Mouse (Mus musculus): ENCODE measurements at regions not wholly inside any gene's neighbourhood (a gene's known extent, or its start where the extent isn't known, plus 50 kb on each side); places are given as distances from the start of the nearest gene placed in this dataset.

GRCm38 (mm10) chr4:11903861-11904260 lies 77.2 kb downstream of the Gm10604 start:
- H3K9me3 ChIP-seq (ENCODE audit: control insufficient read depth, low read length): no peaks in the 10 kb centered on the region
- H3K27me3 ChIP-seq (replicated peaks; ENCODE audit: control insufficient read depth, insufficient read depth, low read length): no peaks in the 10 kb centered on the region
- no peak overlapping the region for H3K9ac ChIP-seq (ENCODE audit: low read depth, low read length)
- H3K4me3 ChIP-seq (ENCODE audit: low read length): no peak overlapping the region
- ATAC-seq: no peak
- no peak overlapping the region for H3K4me2 ChIP-seq (ENCODE audit: low read depth, low read length)
- no peaks in the 10 kb centered on the region for H3K36me3 ChIP-seq (ENCODE audit: control insufficient read depth, insufficient read depth, low read length)
- H3K4me1 ChIP-seq (ENCODE audit: control insufficient read depth, insufficient read depth, low read length): no peaks in the 10 kb centered on the region; the same call in 1 of the 2 replicates
- H3K27ac ChIP-seq (ENCODE audit: low read length): no peak overlapping the region
- 100% methylated on average over 1 of the region's 1 CpGs for WGBS

- no peaks in the 10 kb centered on the region for H3K27me3 ChIP-seq (replicated peaks; ENCODE audit: control insufficient read depth, insufficient read depth, low read length)
- no peak overlapping the region for H3K9ac ChIP-seq (ENCODE audit: low read depth, low read length)
- H3K4me3 ChIP-seq (ENCODE audit: low read length): no peak overlapping the region
- no peaks in the 10 kb centered on the region for H3K9me3 ChIP-seq (ENCODE audit: control insufficient read depth, low read length)
- H3K4me2 ChIP-seq (ENCODE audit: low read depth, low read length): no peak overlapping the region
- ATAC-seq: no peak
- H3K27ac ChIP-seq (ENCODE audit: low read length): no peak overlapping the region
- 94% methylated on average over 5 of the region's 5 CpGs for WGBS
- no peaks in the 10 kb centered on the region; the same call in 1 of the 2 replicates for H3K4me1 ChIP-seq (ENCODE audit: control insufficient read depth, insufficient read depth, low read length)
- no peaks in the 10 kb centered on the region for H3K36me3 ChIP-seq (ENCODE audit: control insufficient read depth, insufficient read depth, low read length)
Measured at GRCm38 (mm10) chr4:11903401-11903800, 77.7 kb downstream of the Gm10604 start.

GRCm38 (mm10) chr4:11899979-11900624 lies 81.0 kb downstream of the Gm10604 start:
- peak; percentile 72 for ATAC-seq
- H3K27ac ChIP-seq (ENCODE audit: low read length): no peak overlapping the region
- H3K9ac ChIP-seq (ENCODE audit: low read depth, low read length): no peak overlapping the region
- no peak overlapping the region for H3K4me3 ChIP-seq (ENCODE audit: low read length)
- WGBS: 10% methylated on average over 10 of the region's 10 CpGs
- H3K4me2 ChIP-seq (ENCODE audit: low read depth, low read length): no peak overlapping the region
- no peaks in the 10 kb centered on the region for H3K9me3 ChIP-seq (ENCODE audit: control insufficient read depth, low read length)
- H3K4me1 ChIP-seq (ENCODE audit: control insufficient read depth, insufficient read depth, low read length): no peaks in the 10 kb centered on the region; the same call in 1 of the 2 replicates
- H3K27me3 ChIP-seq (replicated peaks; ENCODE audit: control insufficient read depth, insufficient read depth, low read length): no peaks in the 10 kb centered on the region
- no peaks in the 10 kb centered on the region for H3K36me3 ChIP-seq (ENCODE audit: control insufficient read depth, insufficient read depth, low read length)

- H3K27me3 ChIP-seq (replicated peaks; ENCODE audit: control insufficient read depth, insufficient read depth, low read length): no peaks in the 10 kb centered on the region
- H3K36me3 ChIP-seq (ENCODE audit: control insufficient read depth, insufficient read depth, low read length): no peaks in the 10 kb centered on the region
- no peak overlapping the region for H3K27ac ChIP-seq (ENCODE audit: low read length)
- H3K9me3 ChIP-seq (ENCODE audit: control insufficient read depth, low read length): no peaks in the 10 kb centered on the region
- H3K4me3 ChIP-seq (ENCODE audit: low read length): no peak overlapping the region
- H3K9ac ChIP-seq (ENCODE audit: low read depth, low read length): no peak overlapping the region
- ATAC-seq: no peak
- no peak overlapping the region for H3K4me2 ChIP-seq (ENCODE audit: low read depth, low read length)
- no peaks in the 10 kb centered on the region; the same call in 1 of the 2 replicates for H3K4me1 ChIP-seq (ENCODE audit: control insufficient read depth, insufficient read depth, low read length)
Measured at GRCm38 (mm10) chr4:11897231-11897630, 83.8 kb downstream of the Gm10604 start.

GRCm38 (mm10) chr4:11895857-11896825 lies 84.9 kb downstream of the Gm10604 start:
- Histone ChIP-seq H3K27ac (ENCODE audit: low read length) (no peak overlapping the region), H3K9ac (ENCODE audit: low read depth, low read length) (no peak overlapping the region), H3K4me3 (ENCODE audit: low read length) (no peak overlapping the region), H3K4me1 (ENCODE audit: control insufficient read depth, insufficient read depth, low read length) (no peaks in the 10 kb centered on the region; the same call in 1 of the 2 replicates), H3K9me3 (ENCODE audit: control insufficient read depth, low read length) (no peaks in the 10 kb centered on the region), H3K4me2 (ENCODE audit: low read depth, low read length) (no peak overlapping the region), H3K27me3 (replicated peaks; ENCODE audit: control insufficient read depth, insufficient read depth, low read length) (no peaks in the 10 kb centered on the region), H3K36me3 (ENCODE audit: control insufficient read depth, insufficient read depth, low read length) (no peaks in the 10 kb centered on the region)
- no peak for ATAC-seq
- WGBS: 72% methylated on average over 6 of the region's 6 CpGs

GRCm38 (mm10) chr4:11893560-11894205 lies 87.4 kb downstream of the Gm10604 start:
- no peak for ATAC-seq
- 78% methylated on average over 9 of the region's 9 CpGs for WGBS

GRCm38 (mm10) chr4:11889039-11889600 lies 91.9 kb downstream of the Gm10604 start:
- WGBS: 69% methylated on average over 6 of the region's 6 CpGs
- H3K9me3 ChIP-seq (ENCODE audit: control insufficient read depth, low read length): no peaks in the 10 kb centered on the region
- no peak overlapping the region for H3K9ac ChIP-seq (ENCODE audit: low read depth, low read length)

More at GRCm38 (mm10) chr4:11893560-11894205, 87.4 kb downstream of the Gm10604 start:
- Histone ChIP-seq H3K9me3 (ENCODE audit: control insufficient read depth, low read length) (no peaks in the 10 kb centered on the region), H3K27me3 (replicated peaks; ENCODE audit: control insufficient read depth, insufficient read depth, low read length) (no peaks in the 10 kb centered on the region), H3K27ac (ENCODE audit: low read length) (no peak overlapping the region), H3K36me3 (ENCODE audit: control insufficient read depth, insufficient read depth, low read length) (no peaks in the 10 kb centered on the region), H3K4me2 (ENCODE audit: low read depth, low read length) (no peak overlapping the region), H3K4me1 (ENCODE audit: control insufficient read depth, insufficient read depth, low read length) (no peaks in the 10 kb centered on the region), H3K4me3 (ENCODE audit: low read length) (no peak overlapping the region), H3K9ac (ENCODE audit: low read depth, low read length) (no peak overlapping the region)

GRCm38 (mm10) chr4:11887377-11887776 lies 93.7 kb downstream of the Gm10604 start:
- H3K27ac ChIP-seq (ENCODE audit: low read length): no peak overlapping the region
- H3K4me3 ChIP-seq (ENCODE audit: low read length): no peak overlapping the region
- 13% methylated on average over 1 of the region's 1 CpGs for WGBS
- no peak overlapping the region for H3K4me2 ChIP-seq (ENCODE audit: low read depth, low read length)
- no peaks in the 10 kb centered on the region for H3K9me3 ChIP-seq (ENCODE audit: control insufficient read depth, low read length)
- H3K4me1 ChIP-seq (ENCODE audit: control insufficient read depth, insufficient read depth, low read length): peaks cover 6% of the 10 kb centered on the region; the same call in 1 of the 2 replicates
- H3K36me3 ChIP-seq (ENCODE audit: control insufficient read depth, insufficient read depth, low read length): no peaks in the 10 kb centered on the region
- H3K9ac ChIP-seq (ENCODE audit: low read depth, low read length): no peak overlapping the region
- H3K27me3 ChIP-seq (replicated peaks; ENCODE audit: control insufficient read depth, insufficient read depth, low read length): no peaks in the 10 kb centered on the region
- peak; percentile 88 for ATAC-seq

More at GRCm38 (mm10) chr4:11889039-11889600, 91.9 kb downstream of the Gm10604 start:
- no peak overlapping the region for H3K27ac ChIP-seq (ENCODE audit: low read length)
- H3K27me3 ChIP-seq (replicated peaks; ENCODE audit: control insufficient read depth, insufficient read depth, low read length): no peaks in the 10 kb centered on the region
- no peak for ATAC-seq
- no peaks in the 10 kb centered on the region for H3K36me3 ChIP-seq (ENCODE audit: control insufficient read depth, insufficient read depth, low read length)
- peaks cover 6% of the 10 kb centered on the region; the same call in 1 of the 2 replicates for H3K4me1 ChIP-seq (ENCODE audit: control insufficient read depth, insufficient read depth, low read length)
- H3K4me3 ChIP-seq (ENCODE audit: low read length): no peak overlapping the region
- H3K4me2 ChIP-seq (ENCODE audit: low read depth, low read length): no peak overlapping the region

- Histone ChIP-seq H3K9me3 (ENCODE audit: control insufficient read depth, low read length) (no peaks in the 10 kb centered on the region), H3K36me3 (ENCODE audit: control insufficient read depth, insufficient read depth, low read length) (no peaks in the 10 kb centered on the region), H3K27ac (ENCODE audit: low read length) (no peak overlapping the region), H3K9ac (ENCODE audit: low read depth, low read length) (no peak overlapping the region), H3K27me3 (replicated peaks; ENCODE audit: control insufficient read depth, insufficient read depth, low read length) (no peaks in the 10 kb centered on the region), H3K4me1 (ENCODE audit: control insufficient read depth, insufficient read depth, low read length) (peaks cover 6% of the 10 kb centered on the region; the same call in 1 of the 2 replicates), H3K4me3 (ENCODE audit: low read length) (no peak overlapping the region), H3K4me2 (ENCODE audit: low read depth, low read length) (no peak overlapping the region)
- 72% methylated on average over 4 of the region's 4 CpGs for WGBS
- no peak for ATAC-seq
Measured at GRCm38 (mm10) chr4:11885499-11885898, 95.6 kb downstream of the Gm10604 start.

Measured in intestine, embryonic 16.5 days (tissue).